Mouse (Mus musculus) right cerebral cortex, postnatal 4 days (tissue): ENCODE results near the gene Obox7.
"Not testable (repeated sequence)": the region's sequence is repeated elsewhere in the genome, so short reads cannot be mapped to it uniquely, and the experiment has no call there.

Source experiments
- DNase-seq: peaks from one replicate; pipeline ENCODE4 v3.0.0-alpha.2; 2022

The Obox7 gene

GRCm38 (mm10) chr7:14659196-14659595 lies at the start of gene Obox7:
Gene Obox7 (plus strand): TSS chr7:14659496.
- DNase-seq: not testable (repeated sequence)

- not testable (repeated sequence) for DNase-seq
These were observed 36.4 kb upstream of the Obox7 start for GRCm38 (mm10) chr7:14622556-14623542.
